Mouse (Mus musculus) frontal cortex, postnatal 25 days (tissue): ENCODE data around the gene B3galt2.

Experiments used
- DNase-seq, 2 experiments: peaks; one replicate each; pipeline ENCODE4 v3.0.0; 2022; ENCODE audit warnings: low spot score in 2 of 2

Gene B3galt2

DNA sequence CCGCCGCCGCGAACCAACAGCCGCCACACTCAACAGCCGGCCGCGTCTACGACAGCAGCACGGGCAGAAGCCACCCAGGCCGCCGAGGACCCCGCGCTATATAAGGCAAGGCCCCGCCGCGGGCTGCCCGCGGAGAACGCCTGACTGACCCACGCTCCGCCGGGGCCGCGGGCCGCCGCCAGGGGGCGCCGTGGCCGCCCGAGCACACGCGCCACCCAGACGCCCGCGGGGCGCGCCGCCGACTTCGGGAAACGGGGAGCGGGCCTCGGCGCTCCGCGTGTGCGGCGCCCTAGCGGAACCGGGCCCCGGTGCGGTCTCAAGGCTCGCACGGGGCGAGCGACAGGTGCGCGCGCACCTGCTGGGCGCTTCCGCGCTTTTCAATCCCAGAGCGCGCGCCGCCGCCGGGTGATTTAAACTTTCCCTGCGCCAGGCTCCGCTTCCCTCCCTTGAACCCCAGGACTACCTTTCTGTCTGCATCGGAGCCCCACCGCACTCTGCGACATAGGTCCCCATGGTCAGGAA, 62.3 kb downstream of the B3galt2 start, which contains the start of gene Cdc73:
TSS of gene Cdc73 (minus strand) at position 153 of the 522 bp plus-strand sequence.
- DNase-seq, result peak; percentile 84 to 86
